Mouse (Mus musculus): ENCODE measurements around the gene Olfr358. TPM values are rescaled to one million over a fixed set of nuclear protein-coding genes. Genes with fewer than 3 reads are reported as not detected.

The Olfr358 gene
- polyA plus RNA-seq (2015; fragmentation: Nextera tagmentation; extraction: Ambion mirVana), result not detected in 2 replicates

- Histone ChIP-seq H3K4me1 (replicated peaks; ENCODE audit: control insufficient read depth, insufficient read depth, low read length) (no peaks in the 10 kb centered on the region), H3K9me3 (ENCODE audit: control insufficient read depth, low read length) (peaks cover 4% of the 10 kb centered on the region; the same call in 1 of the 2 replicates), H3K4me2 (ENCODE audit: low read depth, low read length) (no peak within 1 kb of the TSS), H3K36me3 (ENCODE audit: control insufficient read depth, insufficient read depth, low read length) (no peaks in the 10 kb centered on the region), H3K9ac (ENCODE audit: low read length) (no peak within 1 kb of the TSS), H3K27me3 (ENCODE audit: control insufficient read depth, insufficient read depth, low read depth, low read length) (no peaks in the 10 kb centered on the region), H3K4me3 (ENCODE audit: low read length) (no peak within 1 kb of the TSS), H3K27ac (ENCODE audit: low read length) (no peak within 1 kb of the TSS)
- no peak for ATAC-seq (ENCODE audit: low read depth)
Measured at GRCm38 (mm10) chr2:37009235-37009634, at the start of gene Olfr358. TSS of gene Olfr358 (minus strand) at chr2:37009335.

- Histone ChIP-seq H3K36me3 (ENCODE audit: control insufficient read depth, insufficient read depth, low read length) (no peaks in the 10 kb centered on the region), H3K4me1 (replicated peaks; ENCODE audit: control insufficient read depth, insufficient read depth, low read length) (no peaks in the 10 kb centered on the region), H3K4me2 (ENCODE audit: low read depth, low read length) (no peak overlapping the region), H3K27me3 (ENCODE audit: control insufficient read depth, insufficient read depth, low read depth, low read length) (no peaks in the 10 kb centered on the region), H3K9ac (ENCODE audit: low read length) (no peak overlapping the region), H3K27ac (ENCODE audit: low read length) (no peak overlapping the region), H3K4me3 (ENCODE audit: low read length) (no peak overlapping the region), H3K9me3 (ENCODE audit: control insufficient read depth, low read length) (0 out of 2 replicates have a peak, but pooled peaks cover 2% of the 10 kb centered on the region)
- WGBS, result 79% methylated on average over 1 of the region's 1 CpGs
- no peak for ATAC-seq (ENCODE audit: low read depth)
Measured at GRCm38 (mm10) chr2:36997030-36997429, 12.1 kb downstream of the Olfr358 start.

- ATAC-seq (ENCODE audit: low read depth), result no peak
- Histone ChIP-seq H3K4me3 (ENCODE audit: low read length) (no peak within 1 kb of the TSS), H3K9ac (ENCODE audit: low read length) (no peak within 1 kb of the TSS), H3K27me3 (ENCODE audit: control insufficient read depth, insufficient read depth, low read depth, low read length) (no peaks in the 10 kb centered on the region), H3K9me3 (ENCODE audit: control insufficient read depth, low read length) (0 out of 2 replicates have a peak, but pooled peaks cover 2% of the 10 kb centered on the region), H3K36me3 (ENCODE audit: control insufficient read depth, insufficient read depth, low read length) (no peaks in the 10 kb centered on the region), H3K4me2 (ENCODE audit: low read depth, low read length) (no peak within 1 kb of the TSS), H3K4me1 (replicated peaks; ENCODE audit: control insufficient read depth, insufficient read depth, low read length) (no peaks in the 10 kb centered on the region), H3K27ac (ENCODE audit: low read length) (no peak within 1 kb of the TSS)
- 27% methylated on average over 1 of the region's 1 CpGs for WGBS
Measured at GRCm38 (mm10) chr2:36993527-36993926, 15.6 kb downstream of the Olfr358 start, which contains the start of gene Olfr357. TSS of gene Olfr357 (plus strand) at chr2:36993827.

Other genes starting within 250 kb of the Olfr358 start
- gene Olfr348, start 225.1 kb downstream of the Olfr358 start, polyA plus RNA-seq (2015; fragmentation: Nextera tagmentation; extraction: Ambion mirVana), result not detected in 2 replicates
- not detected in 2 replicates for gene Olfr50, start 218.8 kb downstream of the Olfr358 start, polyA plus RNA-seq (2015; fragmentation: Nextera tagmentation; extraction: Ambion mirVana)
- not detected in 2 replicates for gene Olfr3, start 192.3 kb downstream of the Olfr358 start, polyA plus RNA-seq (2015; fragmentation: Nextera tagmentation; extraction: Ambion mirVana)
- not detected in 2 replicates for gene Olfr350, start 163.0 kb downstream of the Olfr358 start, polyA plus RNA-seq (2015; fragmentation: Nextera tagmentation; extraction: Ambion mirVana)
- not detected in 2 replicates for gene Olfr351, start 146.7 kb downstream of the Olfr358 start, polyA plus RNA-seq (2015; fragmentation: Nextera tagmentation; extraction: Ambion mirVana)
- gene Olfr352, start 140.9 kb downstream of the Olfr358 start, polyA plus RNA-seq (2015; fragmentation: Nextera tagmentation; extraction: Ambion mirVana), result not detected in 2 replicates
- gene Olfr353, start 116.4 kb downstream of the Olfr358 start, polyA plus RNA-seq (2015; fragmentation: Nextera tagmentation; extraction: Ambion mirVana), result not detected in 2 replicates
- not detected in 2 replicates for gene Olfr354, start 103.7 kb downstream of the Olfr358 start, polyA plus RNA-seq (2015; fragmentation: Nextera tagmentation; extraction: Ambion mirVana)
- not detected in 2 replicates for gene Olfr355, start 80.4 kb downstream of the Olfr358 start, polyA plus RNA-seq (2015; fragmentation: Nextera tagmentation; extraction: Ambion mirVana)
- gene Olfr356, start 72.2 kb downstream of the Olfr358 start, polyA plus RNA-seq (2015; fragmentation: Nextera tagmentation; extraction: Ambion mirVana), result not detected in 2 replicates
- gene Olfr357, start 15.5 kb downstream of the Olfr358 start, polyA plus RNA-seq (2015; fragmentation: Nextera tagmentation; extraction: Ambion mirVana), result not detected in 2 replicates
- not detected in 2 replicates for gene Olfr360, start 56.4 kb upstream of the Olfr358 start, polyA plus RNA-seq (2015; fragmentation: Nextera tagmentation; extraction: Ambion mirVana)
- not detected in 2 replicates for gene Olfr361, start 80.0 kb upstream of the Olfr358 start, polyA plus RNA-seq (2015; fragmentation: Nextera tagmentation; extraction: Ambion mirVana)
- not detected in 2 replicates for gene Olfr362, start 108.6 kb upstream of the Olfr358 start, polyA plus RNA-seq (2015; fragmentation: Nextera tagmentation; extraction: Ambion mirVana)
- gene Olfr364-ps1, start 130.0 kb upstream of the Olfr358 start, polyA plus RNA-seq (2015; fragmentation: Nextera tagmentation; extraction: Ambion mirVana), result not detected in 2 replicates
- gene Olfr365, start 178.9 kb upstream of the Olfr358 start, polyA plus RNA-seq (2015; fragmentation: Nextera tagmentation; extraction: Ambion mirVana), result not detected in 2 replicates
- not detected in 2 replicates for gene Olfr366, start 202.2 kb upstream of the Olfr358 start, polyA plus RNA-seq (2015; fragmentation: Nextera tagmentation; extraction: Ambion mirVana)